Mouse (Mus musculus) 416B (cell line): Measurements from ENCODE around the gene Mettl25.

ENCODE experiments used
- DNase-seq: peaks from one replicate; pipeline ENCODE4 v3.0.0; 2011; ENCODE audit warnings: low read depth

Mettl25 gene

GRCm38 (mm10) chr10:105753831-105754605, 87.2 kb downstream of the Mettl25 start:
- no peak for DNase-seq

DNA sequence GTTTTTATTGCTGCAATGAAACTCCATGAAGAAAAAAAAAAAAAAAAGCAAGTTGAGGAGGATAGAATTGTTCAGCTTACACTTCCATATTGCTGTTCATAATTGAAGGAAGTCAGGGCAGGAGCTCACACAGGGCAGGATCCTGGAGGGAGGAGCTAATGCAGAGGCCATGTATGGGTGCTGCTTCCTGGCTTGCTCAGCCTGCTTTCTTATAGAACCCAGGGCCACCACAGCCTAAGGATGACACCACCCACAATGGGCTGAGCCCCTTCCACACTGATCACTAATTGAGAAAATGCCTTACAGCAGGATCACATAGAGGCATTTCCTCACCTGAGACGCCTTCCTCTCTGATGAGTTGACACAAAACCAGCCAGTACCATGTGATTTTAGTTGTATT, 95.2 kb downstream of the Mettl25 start:
- DNase-seq = no peak

DNA sequence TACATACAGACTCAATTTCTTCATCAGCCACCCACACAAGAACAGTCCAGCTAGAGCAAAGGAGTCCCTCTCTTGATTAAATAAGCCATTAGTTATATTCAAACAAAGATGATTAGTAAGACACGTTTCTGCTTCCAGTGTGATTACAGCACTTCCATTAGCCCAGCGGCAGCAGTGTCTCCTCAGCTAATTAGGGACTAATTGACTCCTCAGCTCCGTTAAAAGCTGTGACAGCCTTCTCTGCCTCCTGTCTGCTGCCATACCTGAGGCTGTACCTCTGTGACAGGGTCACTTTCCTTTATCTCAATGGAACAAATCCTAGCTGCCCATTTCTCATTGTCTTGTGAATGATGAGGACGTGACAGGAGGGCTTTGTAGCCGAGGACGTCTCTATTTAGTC, 99.4 kb downstream of the Mettl25 start:
- DNase-seq = no peak

DNA sequence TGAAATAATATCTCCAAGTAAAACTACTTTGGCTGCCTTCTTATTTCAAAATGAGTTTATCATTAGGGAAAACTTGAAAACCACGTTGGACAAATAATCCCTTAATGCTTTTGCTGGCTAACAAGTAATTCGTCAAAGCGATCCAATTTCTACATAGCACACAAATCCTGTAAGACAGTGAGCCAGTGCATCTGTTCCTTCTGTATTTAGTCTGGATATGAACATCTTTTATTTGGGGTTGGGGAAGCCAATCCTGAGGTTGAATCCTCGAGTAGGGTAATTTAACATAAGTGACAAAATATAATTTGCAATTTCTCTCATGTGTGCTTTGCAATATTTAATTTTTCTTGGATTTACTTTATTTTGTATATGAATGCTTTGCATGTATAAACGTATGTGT, 102.2 kb downstream of the Mettl25 start:
- no peak for DNase-seq

DNA sequence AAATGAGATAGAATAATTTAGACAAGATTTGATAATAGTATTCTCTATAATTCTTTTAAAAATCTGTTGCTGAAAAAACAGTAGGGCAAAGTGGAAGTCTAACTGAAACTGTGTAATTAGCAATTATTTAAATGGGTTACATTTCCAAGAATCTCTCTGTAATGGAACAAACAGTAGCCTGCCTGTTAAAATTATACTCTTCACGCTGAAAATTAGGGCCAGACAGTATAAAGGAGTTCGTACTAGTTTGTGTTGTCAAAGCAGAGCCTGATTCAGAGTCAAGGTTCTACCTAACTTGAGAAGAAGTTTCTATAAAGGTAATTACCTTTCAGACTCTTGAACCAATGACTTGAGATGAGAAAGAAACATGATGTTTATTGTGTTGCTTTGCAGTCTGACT, 113.4 kb downstream of the Mettl25 start:
- DNase-seq = no peak

- peak; percentile 14 for DNase-seq
Observed at GRCm38 (mm10) chr10:105727353-105727752, 113.8 kb downstream of the Mettl25 start.

- peak; percentile 83 for DNase-seq
Observed at GRCm38 (mm10) chr10:105714844-105715243, 126.3 kb downstream of the Mettl25 start.

DNA sequence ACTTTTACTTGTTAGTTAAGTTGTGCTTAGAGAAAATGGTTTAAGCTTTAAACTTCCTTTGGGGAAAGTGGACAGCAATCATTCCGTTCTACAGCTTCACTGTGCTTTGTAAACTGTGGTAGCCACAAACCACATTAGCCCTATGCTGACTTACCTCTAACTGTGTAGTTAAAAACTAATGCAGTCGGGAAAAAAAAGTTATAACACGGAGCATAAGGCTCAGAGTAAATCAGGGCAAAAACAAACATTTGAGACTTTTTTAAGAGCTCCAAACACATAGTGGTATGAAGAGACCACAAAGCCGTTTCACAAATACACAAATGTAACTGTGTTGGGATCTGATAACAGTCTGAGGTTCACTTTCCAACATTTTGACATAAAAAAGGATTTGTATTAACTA, 126.8 kb downstream of the Mettl25 start:
- DNase-seq = peak; percentile 69

- no peak for DNase-seq
Observed at GRCm38 (mm10) chr10:105713222-105713621, 128.0 kb downstream of the Mettl25 start.
